Mouse (Mus musculus) neural tube, embryonic 10.5 days (tissue): ENCODE data around the gene Unc45b.

ENCODE experiments used
- DNase-seq: peaks from one replicate; pipeline ENCODE4 v3.0.0-alpha.2; 2017; ENCODE audit warnings: low spot score; ENCODE audit errors: extremely low spot score

The Unc45b gene

GRCm38 (mm10) chr11:82910250-82910649, at the start of gene Unc45b:
Unc45b (plus strand) TSS chr11:82910550.
- no peak for DNase-seq

GRCm38 (mm10) chr11:82860759-82861158, 49.6 kb upstream of the Unc45b start:
- no peak for DNase-seq

GRCm38 (mm10) chr11:82861558-82861957, 48.8 kb upstream of the Unc45b start:
- no peak for DNase-seq

GRCm38 (mm10) chr11:82862638-82863037, 47.7 kb upstream of the Unc45b start:
- DNase-seq = no peak

- DNase-seq = no peak
These were observed 47.3 kb upstream of the Unc45b start for GRCm38 (mm10) chr11:82863059-82863458.

- DNase-seq = no peak
These were observed 46.8 kb upstream of the Unc45b start for GRCm38 (mm10) chr11:82863488-82863931.

GRCm38 (mm10) chr11:82865957-82866356, 44.4 kb upstream of the Unc45b start:
- no peak for DNase-seq

GRCm38 (mm10) chr11:82866850-82867564, 43.3 kb upstream of the Unc45b start:
- DNase-seq = no peak

- no peak for DNase-seq
These were observed 42.4 kb upstream of the Unc45b start for GRCm38 (mm10) chr11:82867956-82868355.

GRCm38 (mm10) chr11:82869506-82870172, 40.7 kb upstream of the Unc45b start:
- DNase-seq = no peak

- peak; percentile 37 for DNase-seq
These were observed 39.9 kb upstream of the Unc45b start for GRCm38 (mm10) chr11:82870173-82871030.

GRCm38 (mm10) chr11:82871031-82871446, 39.3 kb upstream of the Unc45b start, which contains the start of gene Rffl:
Rffl (minus strand) TSS chr11:82871210.
- DNase-seq = peak; percentile 92

- no peak for DNase-seq
These were observed 35.4 kb upstream of the Unc45b start for GRCm38 (mm10) chr11:82874924-82875323.

- no peak for DNase-seq
These were observed 34.7 kb upstream of the Unc45b start for GRCm38 (mm10) chr11:82875631-82876030.

GRCm38 (mm10) chr11:82877726-82878344, 32.5 kb upstream of the Unc45b start:
- no peak for DNase-seq

- no peak for DNase-seq
These were observed 27.2 kb upstream of the Unc45b start for GRCm38 (mm10) chr11:82883180-82883579.

- DNase-seq = no peak
These were observed 23.8 kb upstream of the Unc45b start for GRCm38 (mm10) chr11:82886559-82886958.

GRCm38 (mm10) chr11:82888491-82888946, 21.8 kb upstream of the Unc45b start:
- no peak for DNase-seq

- DNase-seq = no peak
These were observed 20.6 kb upstream of the Unc45b start for GRCm38 (mm10) chr11:82889524-82890341.

- DNase-seq = peak; percentile 97
These were observed 20.0 kb upstream of the Unc45b start, which contains the start of gene Rad51d for GRCm38 (mm10) chr11:82890342-82890762. Rad51d (minus strand) TSS chr11:82890614.
